Mouse (Mus musculus): ENCODE results near the gene Stambp.
"Not testable (repeated sequence)": the region's sequence is repeated elsewhere in the genome, so short reads cannot be mapped to it uniquely, and the experiment has no call there.

Gene Stambp

GRCm38 (mm10) chr6:83572671-83573070 is at the start of gene Stambp:
Gene Stambp (minus strand): TSS chr6:83572729.
- DNase-seq (ENCODE audit: low spot score) = no peak

GRCm38 (mm10) chr6:83619955-83620354 is 47.4 kb upstream of the Stambp start:
- no peak for DNase-seq (ENCODE audit: low spot score)

DNA sequence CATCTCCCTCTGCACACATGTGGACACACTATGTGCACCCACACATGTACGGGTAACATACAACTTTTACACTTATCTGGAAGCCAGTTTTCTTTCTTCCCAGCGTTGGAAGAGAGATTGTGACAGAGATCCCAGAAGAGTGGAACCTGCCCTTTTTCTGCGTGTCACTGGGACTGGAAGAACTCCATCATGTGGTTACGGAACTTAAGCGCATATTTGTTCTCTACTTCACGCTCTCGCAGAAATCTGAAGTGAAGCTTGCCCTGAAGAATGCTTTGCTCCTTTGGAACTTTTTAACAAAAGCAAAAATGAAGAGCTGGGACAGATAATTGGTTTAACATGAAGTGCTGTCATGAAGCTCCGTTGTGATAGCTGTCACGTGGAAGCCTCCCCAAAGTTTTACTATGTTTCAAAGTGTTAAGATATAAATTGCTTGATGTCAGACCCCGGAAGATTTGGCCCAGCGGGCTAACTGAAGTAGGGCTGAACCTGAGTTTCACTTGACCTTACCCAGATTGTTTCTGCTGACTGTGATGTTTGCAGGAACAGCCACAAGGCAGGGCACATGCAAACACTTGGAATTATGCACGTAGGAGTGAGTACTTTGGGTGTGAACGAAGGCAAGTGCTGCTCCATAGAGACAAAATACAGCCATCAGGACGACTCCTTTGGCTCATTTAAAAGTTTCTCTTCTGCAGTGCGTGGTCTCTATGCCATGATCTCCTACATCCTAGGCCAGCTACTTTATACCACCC is 45.2 kb upstream of the Stambp start:
- no peak for DNase-seq (ENCODE audit: low spot score)

GRCm38 (mm10) chr6:83616512-83616911 is 44.0 kb upstream of the Stambp start:
- peak; percentile 33 for DNase-seq (ENCODE audit: low spot score)

GRCm38 (mm10) chr6:83614469-83614868 is 41.9 kb upstream of the Stambp start:
- no peak for DNase-seq (ENCODE audit: low spot score)

GRCm38 (mm10) chr6:83612976-83613375 is 40.4 kb upstream of the Stambp start:
- no peak for DNase-seq (ENCODE audit: low spot score)

GRCm38 (mm10) chr6:83599636-83600174 is 27.2 kb upstream of the Stambp start:
- no peak for DNase-seq (ENCODE audit: low spot score)

DNA sequence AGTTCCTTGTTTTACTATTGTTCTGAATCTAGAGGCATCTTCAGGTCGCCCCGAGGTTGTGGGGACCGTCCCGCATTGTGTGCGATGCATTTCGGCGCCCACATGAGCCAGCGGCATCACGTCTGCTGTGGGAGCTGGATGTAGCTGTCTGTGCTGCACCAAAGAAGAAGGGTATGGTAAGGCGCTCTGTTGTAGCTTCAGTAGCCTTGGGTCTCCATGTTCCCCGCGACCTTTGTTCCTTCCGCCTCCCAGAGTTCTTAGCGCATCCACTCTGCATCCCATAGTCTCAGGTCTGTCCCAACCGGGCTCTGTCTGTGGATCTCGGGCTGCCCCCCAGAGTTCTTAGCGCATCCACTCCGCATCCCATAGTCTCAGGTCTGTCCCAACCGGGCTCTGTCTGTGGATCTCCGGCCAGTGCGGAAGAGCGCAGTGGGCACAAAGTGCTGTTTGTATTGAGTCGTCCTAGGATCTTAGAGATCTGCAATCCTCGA is 26.6 kb upstream of the Stambp start:
- no peak for DNase-seq (ENCODE audit: low spot score)

DNA sequence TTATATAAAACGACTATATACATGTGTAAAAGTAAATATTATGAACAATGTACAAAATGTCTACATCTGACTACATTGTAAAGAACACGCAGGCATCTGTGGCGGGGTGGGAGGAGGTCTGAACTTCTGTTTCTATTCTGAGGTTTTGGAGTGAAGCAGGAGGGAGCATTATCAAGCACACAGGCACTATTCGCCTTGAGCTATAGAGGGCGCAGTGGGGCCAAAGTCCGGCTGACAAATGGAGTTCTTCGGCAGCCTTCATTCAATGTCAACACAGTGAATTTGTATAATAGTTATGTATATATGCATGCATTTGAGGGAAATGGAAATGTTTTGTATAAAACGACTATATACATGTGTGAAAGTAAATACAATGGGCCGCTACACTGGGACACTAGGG is 26.1 kb upstream of the Stambp start:
- DNase-seq (ENCODE audit: low spot score) = peak; percentile 27

GRCm38 (mm10) chr6:83597988-83598387 is 25.5 kb upstream of the Stambp start:
- no peak for DNase-seq (ENCODE audit: low spot score)

DNA sequence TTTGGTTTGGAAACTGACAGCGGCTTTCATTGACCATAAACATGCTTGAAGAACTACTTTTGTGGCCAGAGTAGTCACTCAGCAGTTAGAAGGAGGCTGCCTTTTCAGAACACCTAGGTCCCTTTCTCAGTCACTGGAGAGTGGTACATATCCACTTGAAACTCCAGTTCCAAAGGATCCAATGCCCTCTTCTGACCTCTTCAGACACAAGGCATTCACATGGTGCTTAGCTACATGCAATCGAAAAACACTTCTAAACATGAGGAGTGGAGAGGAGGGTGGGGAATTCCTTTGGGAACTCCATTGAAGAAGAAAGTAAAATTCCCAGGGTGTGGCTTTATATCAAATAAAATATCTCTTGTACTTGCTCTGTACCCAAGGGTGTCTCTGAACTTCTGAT is 22.5 kb upstream of the Stambp start:
- DNase-seq (ENCODE audit: low spot score) = no peak

- DNase-seq (ENCODE audit: low spot score) = no peak
Measured at GRCm38 (mm10) chr6:83593896-83594295, 21.4 kb upstream of the Stambp start.

- DNase-seq (ENCODE audit: low spot score) = no peak
Measured at GRCm38 (mm10) chr6:83592051-83592450, 19.5 kb upstream of the Stambp start.

DNA sequence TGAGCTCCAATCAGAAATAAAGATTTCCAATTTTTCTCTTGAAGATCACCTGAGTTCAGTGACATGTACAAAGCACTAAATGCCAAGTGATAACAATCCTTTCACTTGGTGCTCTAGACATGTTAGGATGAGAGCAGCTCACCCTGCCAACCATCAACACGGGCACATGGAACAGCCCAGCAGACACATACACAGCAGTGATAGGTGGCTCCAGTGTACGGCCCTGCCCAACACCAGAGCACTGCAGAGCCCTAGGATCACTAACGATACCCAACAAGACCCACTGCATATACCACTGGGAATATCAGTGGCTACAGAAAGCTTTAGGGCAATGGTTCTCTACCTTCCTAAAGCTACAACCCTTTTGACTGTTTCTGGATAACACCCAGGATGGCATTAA is 17.8 kb upstream of the Stambp start:
- DNase-seq (ENCODE audit: low spot score) = no peak

- DNase-seq (ENCODE audit: low spot score) = not testable (repeated sequence)
Measured at GRCm38 (mm10) chr6:83587191-83587590, 14.7 kb upstream of the Stambp start.

- DNase-seq (ENCODE audit: low spot score) = not testable (repeated sequence)
Measured at GRCm38 (mm10) chr6:83585328-83585727, 12.8 kb upstream of the Stambp start.

DNA sequence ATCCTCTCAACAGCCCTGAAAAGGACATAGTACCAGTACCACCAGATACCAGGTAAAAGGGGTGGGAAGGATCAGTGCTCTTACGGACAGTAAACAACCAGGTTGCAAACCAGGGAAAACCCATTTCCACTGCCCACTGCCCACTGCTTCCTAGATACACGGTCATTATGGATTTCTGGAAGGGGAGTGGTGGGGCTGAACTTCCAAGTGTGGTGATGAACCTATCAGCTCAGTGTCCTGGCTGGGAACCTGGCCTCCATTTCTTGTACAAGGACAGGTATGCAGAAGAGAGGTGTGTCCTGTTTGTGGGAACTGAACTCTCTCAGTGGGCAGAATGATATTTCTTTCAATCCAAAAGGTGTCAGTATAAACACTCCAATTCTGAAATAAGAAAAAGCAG is 11.1 kb upstream of the Stambp start:
- DNase-seq (ENCODE audit: low spot score) = no peak

GRCm38 (mm10) chr6:83582938-83583270 is 10.4 kb upstream of the Stambp start:
- peak; percentile 10 for DNase-seq (ENCODE audit: low spot score)

DNA sequence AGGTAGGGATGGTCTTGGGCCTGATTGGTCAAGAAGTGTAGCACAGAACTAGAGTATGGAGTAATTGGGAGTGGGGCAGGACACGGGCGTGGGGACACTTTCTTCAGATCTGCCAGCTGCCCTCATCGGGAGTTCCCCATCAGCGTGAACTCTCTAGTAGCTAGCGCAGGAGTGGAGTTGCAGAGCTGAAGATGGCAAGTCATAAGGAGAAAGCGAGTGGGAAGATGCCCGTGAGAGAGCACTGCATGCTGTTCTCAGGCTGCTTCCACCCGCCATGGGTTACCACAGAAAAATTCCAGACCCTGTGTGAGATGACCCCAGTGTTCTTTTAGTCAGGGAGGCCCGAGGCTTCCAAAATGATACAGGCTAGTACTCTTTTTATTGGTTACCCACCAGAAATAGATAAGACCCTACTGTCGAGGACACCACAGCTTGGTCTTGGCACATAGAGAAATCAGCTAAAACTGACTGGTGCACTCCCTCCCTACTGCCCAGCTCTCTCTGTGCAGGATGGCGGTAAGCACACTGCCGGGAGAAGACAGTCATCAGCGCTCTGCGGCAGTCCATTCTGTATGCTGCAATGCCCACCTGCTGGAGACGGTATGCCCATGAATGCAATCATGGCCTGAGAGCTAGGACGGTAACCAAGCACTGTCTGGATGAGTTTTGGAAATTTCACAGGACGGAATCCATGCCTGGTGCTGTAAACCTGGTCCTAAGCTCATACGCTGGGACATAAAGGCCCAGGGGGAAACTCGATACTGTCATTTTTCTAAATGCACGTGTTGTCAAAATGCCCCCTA is 9.8 kb upstream of the Stambp start:
- no peak for DNase-seq (ENCODE audit: low spot score)

GRCm38 (mm10) chr6:83577534-83577933 is 5.0 kb upstream of the Stambp start:
- no peak for DNase-seq (ENCODE audit: low spot score)

DNA sequence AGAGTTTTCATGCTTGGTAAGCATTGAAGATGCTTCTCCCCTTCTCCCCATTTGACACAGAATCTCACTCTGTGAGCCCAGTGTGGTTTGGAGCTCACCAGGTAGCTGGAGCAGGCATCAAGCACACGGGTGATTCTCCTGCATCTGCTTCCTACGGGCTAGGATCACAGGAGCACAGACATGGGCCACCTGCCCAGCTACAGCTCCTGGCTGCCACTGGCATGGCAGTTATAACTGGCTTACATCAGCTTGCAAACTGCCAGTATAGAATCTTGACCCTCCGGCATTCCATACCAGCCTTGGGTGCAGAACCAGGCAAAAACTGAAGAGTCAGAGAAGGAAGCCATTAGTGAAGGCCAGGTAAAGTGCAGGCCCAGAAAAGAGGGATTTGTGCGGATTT is 3.1 kb upstream of the Stambp start:
- no peak for DNase-seq (ENCODE audit: low spot score)

DNA sequence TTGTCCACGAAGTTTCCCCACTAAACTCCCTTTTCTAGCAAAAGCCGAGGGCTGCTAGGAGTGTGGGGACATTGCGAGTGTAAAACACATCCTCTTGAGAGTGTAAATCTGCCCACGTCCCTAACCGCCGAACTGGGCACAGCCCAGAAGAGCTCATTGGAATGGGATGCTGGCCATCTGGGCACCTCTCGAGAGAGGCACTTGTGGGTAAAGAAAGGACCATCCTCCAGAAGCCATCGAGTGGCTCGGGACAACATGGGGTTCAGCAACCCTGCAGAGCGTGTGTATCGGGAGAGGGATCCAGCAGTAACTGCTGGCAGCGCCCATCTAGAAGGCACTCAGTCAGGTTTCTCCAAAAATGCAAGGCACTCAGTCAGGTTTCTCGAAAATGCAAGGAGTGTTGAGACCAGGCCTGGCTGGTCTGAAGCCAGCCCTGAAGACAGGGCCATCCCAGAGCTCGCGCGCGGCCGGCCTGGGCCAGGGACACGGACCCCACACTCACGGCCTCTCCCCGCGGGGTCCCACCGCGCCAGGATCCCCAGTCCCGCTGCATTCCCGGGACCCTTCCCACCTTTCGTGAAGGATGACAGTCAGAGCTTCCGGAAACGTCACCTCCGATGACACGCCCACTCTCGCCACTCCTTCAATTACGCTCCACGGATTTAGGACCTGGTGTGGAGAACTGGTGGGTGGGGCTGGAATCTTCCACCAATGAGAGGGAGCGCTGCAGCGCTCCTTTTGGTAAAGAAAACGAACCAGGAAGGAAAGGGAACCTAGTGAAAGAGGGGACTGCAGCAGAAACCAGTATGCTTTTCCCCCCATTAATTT is 475 bp downstream of the Stambp start:
- DNase-seq (ENCODE audit: low spot score) = peak; percentile 76
